Mouse (Mus musculus): ENCODE results near the gene Ankrd63.
"Not testable (repeated sequence)": the region's sequence is repeated elsewhere in the genome, so short reads cannot be mapped to it uniquely, and the experiment has no call there.

Gene Ankrd63

DNA sequence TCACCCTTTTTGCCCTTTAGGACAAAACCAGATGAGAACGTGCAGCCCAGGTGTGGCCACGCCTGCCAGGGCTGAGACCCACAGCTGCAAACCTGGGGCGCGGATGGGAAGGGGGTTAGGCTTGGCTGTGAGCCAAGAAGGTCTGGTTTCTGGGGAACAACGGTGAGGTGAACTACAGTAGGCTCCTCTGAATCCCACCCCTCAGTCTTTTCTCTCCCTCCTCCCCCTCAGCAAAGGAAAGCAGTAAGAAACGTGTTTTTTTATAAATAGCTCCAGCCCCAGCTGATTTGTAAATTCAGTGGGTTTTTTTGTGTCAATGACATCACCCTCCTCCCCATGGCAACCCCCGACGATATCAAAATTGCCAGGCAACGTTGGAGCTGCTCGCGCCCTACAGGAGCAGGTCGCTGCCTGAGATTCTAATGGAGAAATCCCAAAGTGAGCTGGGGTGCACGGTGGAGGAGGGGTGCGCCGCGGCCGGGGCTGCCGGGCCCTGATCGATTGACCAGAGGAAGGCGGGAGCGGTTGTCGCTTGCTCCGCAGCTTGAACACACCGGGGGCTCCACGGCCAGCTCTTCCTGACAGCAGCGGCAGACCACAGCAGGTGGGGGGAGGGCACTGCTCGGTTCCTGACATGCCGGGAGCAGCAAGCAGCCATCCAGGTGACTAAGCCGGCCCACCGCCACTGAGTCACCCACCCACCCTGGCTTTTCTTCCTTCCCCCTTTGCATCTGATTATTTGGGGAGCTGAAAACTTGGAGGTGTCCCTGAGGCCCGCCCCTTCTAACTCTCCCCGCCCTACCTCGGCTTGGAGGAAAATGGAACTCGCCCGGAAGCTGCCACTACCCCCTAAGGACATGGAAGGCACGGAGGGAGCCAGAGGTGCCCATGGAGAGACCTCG lies 40.6 kb downstream of the Ankrd63 start, which contains the start of gene Pak6:
Gene Pak6, plus strand, starts transcription at position 402 of the 902 bp plus-strand sequence.
- no peak for DNase-seq (ENCODE audit: low spot score in 2 of 2)

DNA sequence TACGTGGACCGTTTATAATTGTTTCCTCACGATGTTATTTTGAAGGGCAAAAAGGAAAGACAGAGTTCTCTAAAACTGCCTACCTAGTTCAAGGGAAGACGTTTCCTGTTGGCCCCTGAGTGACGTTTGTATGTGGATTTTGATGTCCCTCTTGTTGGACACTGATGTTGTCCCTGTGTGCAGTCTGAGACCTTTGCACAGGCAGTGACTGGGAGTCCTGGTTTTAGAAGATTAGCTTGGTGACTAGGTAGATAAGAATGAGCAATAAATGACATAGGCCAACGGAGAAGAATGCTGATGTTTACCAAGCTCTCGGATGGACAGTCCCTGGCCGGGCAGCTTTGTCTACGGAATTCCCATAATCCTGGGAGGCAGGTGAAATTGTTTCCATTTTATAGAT lies 41.9 kb downstream of the Ankrd63 start:
- no peak for DNase-seq (ENCODE audit: low spot score in 2 of 2)

DNA sequence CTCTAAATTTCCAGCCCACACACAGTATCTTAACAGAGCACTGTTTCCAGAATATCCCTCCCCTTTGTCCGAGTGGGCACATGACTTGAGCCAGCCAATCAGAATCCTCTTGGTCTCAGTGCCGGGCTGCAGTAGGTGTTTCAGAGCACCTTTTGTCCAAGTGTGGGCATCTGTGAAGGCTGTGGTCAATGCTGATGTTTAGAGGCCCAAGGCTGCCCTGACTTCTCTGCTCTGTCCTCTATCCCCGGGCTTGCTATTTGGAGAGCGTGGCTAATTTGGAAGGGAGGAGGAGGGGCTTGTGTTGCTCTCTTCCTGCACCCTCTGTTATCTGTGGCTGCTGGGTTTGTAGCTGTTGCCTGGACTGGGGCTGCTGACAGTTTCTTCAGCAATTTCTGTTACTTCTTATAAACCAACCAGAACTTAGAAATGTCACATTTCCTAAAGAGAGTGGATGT lies 43.7 kb downstream of the Ankrd63 start:
- DNase-seq (ENCODE audit: low spot score in 2 of 2) = no peak

DNA sequence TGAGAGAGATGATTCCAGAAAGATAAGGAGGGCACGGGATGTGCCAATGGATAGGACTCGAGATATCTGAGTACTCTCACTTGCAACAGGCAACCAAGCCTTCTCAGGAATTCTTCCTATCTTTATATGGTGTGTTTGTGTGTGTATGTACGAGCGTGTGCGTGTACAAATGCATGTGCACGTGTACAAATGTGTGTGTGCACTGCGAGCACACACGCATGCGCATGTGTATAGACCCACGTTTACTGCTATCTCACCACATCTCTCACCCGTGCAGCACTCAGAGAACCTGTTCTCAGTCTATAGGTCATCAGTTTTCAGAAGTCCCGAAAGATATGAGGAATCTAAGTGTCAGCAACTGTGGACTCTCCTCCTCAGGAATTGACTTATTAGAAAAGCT lies 44.3 kb downstream of the Ankrd63 start:
- DNase-seq (ENCODE audit: low spot score in 2 of 2) = no peak

DNA sequence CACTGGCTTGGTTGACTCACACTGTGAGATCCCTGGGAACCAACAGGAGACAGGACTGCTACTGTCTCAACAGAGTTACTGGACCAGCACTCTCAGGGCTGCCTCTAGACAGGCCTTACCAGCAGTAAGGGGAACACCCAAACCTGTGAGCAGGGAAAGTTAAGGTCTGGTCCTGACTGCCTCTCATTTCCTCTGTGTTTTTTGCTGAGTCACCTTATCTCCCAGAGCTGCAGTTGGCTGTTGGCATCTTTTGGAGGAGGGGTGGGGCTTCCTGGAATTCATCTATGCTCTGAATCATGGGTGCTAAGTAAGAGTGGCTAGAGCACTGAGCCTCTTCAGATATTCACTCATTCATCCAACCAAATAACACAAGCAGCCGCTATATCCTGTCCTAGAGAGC lies 44.7 kb downstream of the Ankrd63 start:
- peak; percentile 52 to 59 for DNase-seq (ENCODE audit: low spot score in 2 of 2)

DNA sequence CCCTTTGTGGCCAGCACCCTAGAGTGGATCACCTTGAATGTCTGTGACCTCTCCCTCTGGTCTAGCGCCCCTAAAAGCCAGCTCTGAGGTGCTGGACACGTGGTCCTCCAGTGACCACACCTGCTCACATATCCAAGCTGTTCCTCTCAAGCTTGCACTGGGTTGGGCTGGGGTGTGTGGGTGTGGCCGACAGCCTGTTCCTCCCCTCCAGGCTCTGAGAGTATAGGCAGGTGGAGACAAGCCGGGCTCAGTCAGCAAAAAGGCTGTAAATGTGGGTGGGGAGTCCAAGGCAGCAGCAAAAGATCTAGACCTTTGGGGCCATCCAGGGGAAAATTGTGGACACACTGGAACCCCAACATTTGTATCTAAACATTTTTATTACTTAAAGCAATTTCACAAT lies 45.3 kb downstream of the Ankrd63 start:
- DNase-seq (ENCODE audit: low spot score in 2 of 2) = peak; percentile 54 to 76

DNA sequence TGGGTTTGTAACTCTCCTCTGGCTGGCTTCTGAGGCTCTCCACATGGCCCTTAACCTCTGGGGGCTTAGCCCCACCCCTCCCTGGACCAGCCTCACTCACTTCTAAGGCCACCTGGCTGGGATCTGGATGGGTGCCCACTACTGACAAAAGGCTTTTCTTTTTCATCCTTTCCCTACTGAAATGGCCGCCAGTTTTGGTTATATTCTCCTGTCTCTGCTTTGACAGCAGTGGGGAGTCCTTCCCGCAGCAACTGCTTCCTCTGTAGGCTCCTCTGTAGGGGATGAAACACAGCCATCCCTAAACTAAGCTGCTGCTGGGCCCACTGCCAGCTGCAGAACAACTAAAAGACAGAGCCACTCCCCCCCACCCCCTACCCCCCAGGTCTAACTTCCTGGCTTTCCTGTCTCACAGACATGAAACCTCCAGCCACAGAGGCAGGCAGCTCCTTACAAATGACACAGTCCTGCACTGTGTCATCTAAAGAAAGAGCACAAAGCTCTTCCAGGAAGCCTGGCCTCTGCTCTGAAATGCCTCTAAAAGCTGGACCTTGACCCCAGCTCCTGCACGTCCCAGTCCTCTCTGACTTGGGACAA lies 47.0 kb downstream of the Ankrd63 start:
- DNase-seq (ENCODE audit: low spot score in 2 of 2) = no peak

DNA sequence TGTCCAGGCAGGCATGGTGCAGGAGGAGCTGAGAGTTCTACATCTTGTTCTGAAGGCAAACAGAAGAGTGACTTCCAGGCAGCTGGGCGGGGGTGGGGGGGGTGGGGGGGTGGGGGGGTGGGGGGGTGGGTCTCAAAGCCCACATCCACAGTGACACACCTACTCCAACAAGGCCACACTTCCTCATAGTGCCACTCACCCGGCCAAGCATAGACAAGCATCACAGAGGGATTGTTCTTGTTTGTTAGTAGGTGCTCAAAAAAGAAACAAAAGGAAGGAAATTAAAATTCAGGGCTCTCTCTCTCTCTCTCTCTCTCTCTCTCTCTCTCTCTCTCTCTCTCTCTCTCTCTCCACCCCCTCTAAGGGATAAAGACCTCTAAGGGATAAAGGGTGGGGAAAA lies 53.1 kb downstream of the Ankrd63 start:
- DNase-seq (ENCODE audit: low spot score in 2 of 2) = not testable (repeated sequence)

Data from urinary bladder, postnatal 36 days (tissue).